Mouse (Mus musculus) large intestine, adult 2 months (tissue): ENCODE data around the gene Erv3. TPM values are rescaled to one million over a fixed set of nuclear protein-coding genes. Genes with fewer than 3 reads are reported as not detected.

Experiments
- DNase-seq: peaks from one replicate; pipeline ENCODE4 v3.0.0-alpha.2; 2012; ENCODE audit warnings: low read depth, low spot score
- WGBS: fragments of 180-500 bp; shearing (Covaris S2); methylation state at CpG from one replicate; pipeline ENCODE4 v1.1.7; 2018; 5-methylcytosine and 5-hydroxymethylcytosine counted together
- polyA plus RNA-seq: library from polyadenylated mRNA; depleted of rRNA; stranded (reverse); fragments of >200 nt; gene quantifications from 2 replicates; pipeline ENCODE4 v1.2.3, GENCODE M21; 2012; rRNA removed

Erv3 gene
- 0.03 TPM in 1 of 2 replicates, not detected in the other for polyA plus RNA-seq

DNA sequence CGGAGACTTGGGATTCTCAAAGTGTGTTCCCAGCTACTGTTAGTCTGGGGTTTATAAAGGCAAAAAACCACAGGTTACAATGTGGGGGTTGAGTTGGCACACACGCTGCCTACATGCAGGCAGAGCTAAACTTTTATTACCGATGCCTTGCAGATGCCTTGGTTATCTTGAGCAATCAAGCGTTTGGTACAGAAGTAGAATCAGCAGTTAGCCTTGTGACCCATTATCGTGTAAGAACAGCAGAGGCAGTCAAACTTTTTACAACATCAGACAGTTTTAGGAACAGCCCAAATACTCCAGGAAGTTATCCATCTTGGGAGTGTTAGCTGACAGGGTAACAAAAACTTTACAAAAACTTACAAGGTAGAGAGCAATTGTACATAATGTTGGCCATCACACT is at the start of gene Erv3:
Erv3 (minus strand) TSS at position 27 of the 400 bp plus-strand sequence.
- WGBS = 77% methylated on average over 5 of the region's 5 CpGs
- no peak for DNase-seq

DNA sequence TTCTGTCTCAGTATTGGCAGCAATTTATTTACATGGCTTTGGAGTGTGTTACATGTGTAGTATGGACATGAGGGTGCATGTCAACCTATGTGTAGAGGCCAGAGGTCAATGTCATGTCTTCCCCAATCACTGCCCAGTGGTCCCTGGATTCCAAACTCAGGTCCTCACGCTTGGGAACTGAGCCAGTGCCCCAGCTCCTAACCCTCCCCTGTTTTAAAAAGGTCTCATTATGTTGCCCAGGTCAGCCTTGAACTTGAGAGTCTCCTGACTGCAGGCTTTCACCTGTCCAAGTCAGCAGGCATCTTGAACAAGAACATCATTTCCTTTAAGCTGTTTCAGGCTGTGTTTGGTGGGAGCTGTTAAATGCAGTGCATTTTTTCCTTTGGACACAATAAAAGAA is 49.4 kb upstream of the Erv3 start:
- no peak for DNase-seq
- 90% methylated on average over 1 of the region's 1 CpGs for WGBS

DNA sequence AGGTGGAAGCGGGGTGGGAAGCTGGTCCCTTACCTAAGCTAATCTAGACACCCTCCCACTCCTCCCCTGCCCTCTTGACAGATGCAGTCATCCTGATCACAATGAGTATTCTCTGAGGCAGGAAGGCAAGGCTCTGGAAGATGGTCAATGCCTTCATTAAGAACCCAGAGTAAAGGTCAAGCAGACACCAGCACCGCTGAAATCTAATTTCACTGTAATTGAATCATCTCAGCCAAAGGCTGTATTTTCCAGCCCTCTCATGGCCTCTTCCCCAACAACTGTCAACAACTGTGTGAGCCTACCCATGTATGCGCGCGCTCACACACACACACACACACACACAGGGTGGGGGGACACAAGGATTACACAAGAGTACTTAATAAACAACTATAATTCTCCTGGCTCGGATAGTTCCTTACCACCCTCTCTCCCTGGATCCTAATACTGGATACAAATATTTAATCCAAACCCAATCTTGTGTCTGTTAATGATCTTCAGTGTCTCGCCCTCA is 48.9 kb upstream of the Erv3 start:
- no peak for DNase-seq
- WGBS = 69% methylated on average over 7 of the region's 7 CpGs

DNA sequence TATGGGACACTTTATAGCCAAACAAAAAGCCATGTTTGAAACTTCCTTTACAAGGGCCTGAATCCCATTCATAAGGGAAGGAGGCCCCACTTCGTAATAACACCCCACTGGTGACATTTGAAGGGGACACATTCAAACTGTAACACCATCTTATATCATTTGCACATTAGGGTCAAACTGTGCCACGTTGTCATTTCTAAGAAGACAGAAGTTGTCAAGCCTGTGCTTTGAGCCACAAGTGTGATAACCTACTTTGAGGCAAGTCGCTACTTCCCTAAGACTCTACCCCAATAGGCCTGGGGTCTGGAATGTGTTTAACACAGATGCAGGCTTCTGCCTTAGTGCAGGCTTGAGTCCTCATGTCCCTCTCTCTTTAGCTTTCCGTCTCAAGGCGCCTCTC is 47.8 kb upstream of the Erv3 start:
- DNase-seq = no peak
- 83% methylated on average over 5 of the region's 5 CpGs for WGBS

DNA sequence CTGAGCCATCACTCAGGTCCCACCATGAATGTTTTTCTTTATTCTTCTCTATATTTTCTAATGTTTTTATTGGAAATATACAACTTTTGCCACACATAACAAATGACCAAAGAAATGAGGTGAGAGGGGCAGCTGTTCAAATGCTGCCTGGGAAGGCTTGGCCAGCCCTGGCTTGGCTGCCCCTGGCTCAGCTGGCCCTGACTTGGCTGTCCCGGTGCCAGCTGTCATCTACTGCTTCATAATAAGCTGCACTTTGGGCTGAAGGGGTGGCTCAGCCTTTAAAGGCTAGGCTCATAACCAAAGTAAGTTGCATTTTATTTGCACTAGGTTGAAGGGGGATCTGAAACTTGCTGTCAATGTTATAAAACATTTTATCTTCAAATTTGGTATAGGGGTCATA is 47.3 kb upstream of the Erv3 start:
- DNase-seq = no peak
- WGBS = 34% methylated on average over 1 of the region's 1 CpGs

DNA sequence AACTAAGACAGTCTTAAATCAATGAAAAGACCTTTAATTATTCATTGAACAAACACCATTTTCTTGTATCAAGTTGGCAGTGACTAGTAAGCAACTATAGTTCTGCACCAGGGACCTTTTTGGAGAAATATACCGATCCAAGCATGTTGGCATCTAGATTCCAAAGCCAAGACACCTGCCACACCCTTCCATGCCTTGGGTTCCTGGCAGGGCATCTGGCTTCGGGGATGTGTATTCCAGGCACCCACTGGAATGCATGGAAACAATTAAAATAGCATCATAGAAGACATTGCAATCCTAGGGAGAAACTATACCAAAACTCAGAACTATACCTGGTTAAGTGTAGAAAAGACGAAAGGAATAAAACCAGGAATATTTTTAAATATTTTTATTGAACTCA is 46.7 kb upstream of the Erv3 start:
- WGBS = 85% methylated on average over 3 of the region's 3 CpGs
- DNase-seq = no peak

DNA sequence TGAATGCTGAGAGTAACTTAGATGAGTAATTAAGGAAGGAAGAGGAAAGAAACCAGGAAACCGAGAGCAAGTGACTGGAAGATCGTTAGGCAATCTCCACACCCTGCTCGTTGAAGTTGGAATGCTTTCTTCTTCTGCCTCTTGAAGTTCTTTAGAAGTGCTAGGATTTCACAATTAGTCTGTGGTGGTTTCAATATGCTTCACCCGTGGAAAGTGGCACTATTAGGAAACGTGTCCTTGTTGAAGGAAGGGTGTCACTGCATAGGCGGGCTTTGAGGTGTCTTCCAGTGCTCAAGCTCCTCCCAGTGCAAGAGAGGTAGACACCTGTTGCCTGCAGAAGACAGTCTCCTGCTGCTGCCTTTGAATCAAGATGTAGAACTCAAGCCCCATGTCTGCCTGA is 46.2 kb upstream of the Erv3 start:
- 29% methylated on average over 6 of the region's 6 CpGs for WGBS
- DNase-seq = no peak

DNA sequence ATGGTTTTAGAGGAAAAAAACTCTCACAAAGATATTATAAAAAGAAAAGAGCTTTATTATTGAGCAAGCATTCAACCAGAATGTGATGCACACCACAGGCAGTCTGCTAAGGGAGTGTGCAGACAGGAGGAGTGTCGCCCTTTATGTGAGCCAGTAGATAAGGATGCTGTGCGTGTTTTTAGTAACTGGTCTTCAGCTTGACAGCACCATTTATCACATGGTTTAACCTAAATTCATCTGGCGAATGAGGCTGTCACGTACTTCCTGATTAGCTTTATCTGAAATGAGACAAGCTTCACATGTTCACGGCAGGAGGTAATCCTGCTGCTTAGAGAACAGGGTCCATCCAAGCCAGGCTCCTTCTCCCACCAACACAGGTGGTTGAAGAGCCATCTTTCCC is 45.5 kb upstream of the Erv3 start:
- no peak for DNase-seq
- 82% methylated on average over 5 of the region's 5 CpGs for WGBS

DNA sequence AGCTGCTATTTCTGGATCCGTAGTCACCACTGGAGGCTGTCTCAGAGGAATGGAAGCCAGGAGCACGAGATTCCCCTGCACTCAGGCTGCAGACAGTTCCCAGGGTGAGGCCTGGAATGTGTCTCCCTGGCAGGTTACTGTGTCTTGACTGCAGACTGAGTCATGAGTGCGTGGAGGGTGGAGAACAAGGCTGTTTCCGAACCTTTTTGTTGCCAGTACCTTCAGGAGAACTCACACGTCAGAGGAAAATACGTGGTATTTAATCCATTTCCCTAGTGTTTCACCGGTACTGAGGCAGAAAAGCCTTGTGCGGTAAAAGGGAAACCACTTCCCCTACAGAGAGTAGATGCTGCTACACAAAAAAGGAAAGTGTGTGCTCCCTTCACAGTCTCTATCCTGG is 43.3 kb upstream of the Erv3 start:
- 32% methylated on average over 8 of the region's 8 CpGs for WGBS
- no peak for DNase-seq

DNA sequence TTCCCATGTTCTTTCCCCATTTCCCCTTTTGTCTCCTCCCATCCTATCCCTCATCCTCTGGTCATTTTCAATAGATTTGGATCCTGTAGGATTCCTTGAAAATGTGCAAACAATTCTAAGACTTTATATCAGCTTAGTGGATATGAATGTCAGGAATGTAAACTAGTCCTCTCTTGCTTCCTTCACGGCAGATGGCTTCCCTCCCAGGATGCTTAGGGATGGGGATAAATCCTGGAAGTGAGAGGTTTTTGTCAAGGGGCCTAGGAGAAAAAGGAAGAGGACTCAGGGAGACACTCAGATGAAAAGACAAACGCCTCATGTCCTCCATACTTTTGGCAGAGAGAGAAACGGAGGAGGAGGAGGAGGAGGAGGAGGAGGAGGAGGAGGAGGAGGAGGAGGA is 42.9 kb upstream of the Erv3 start:
- WGBS = 30% methylated on average over 3 of the region's 3 CpGs
- no peak for DNase-seq

DNA sequence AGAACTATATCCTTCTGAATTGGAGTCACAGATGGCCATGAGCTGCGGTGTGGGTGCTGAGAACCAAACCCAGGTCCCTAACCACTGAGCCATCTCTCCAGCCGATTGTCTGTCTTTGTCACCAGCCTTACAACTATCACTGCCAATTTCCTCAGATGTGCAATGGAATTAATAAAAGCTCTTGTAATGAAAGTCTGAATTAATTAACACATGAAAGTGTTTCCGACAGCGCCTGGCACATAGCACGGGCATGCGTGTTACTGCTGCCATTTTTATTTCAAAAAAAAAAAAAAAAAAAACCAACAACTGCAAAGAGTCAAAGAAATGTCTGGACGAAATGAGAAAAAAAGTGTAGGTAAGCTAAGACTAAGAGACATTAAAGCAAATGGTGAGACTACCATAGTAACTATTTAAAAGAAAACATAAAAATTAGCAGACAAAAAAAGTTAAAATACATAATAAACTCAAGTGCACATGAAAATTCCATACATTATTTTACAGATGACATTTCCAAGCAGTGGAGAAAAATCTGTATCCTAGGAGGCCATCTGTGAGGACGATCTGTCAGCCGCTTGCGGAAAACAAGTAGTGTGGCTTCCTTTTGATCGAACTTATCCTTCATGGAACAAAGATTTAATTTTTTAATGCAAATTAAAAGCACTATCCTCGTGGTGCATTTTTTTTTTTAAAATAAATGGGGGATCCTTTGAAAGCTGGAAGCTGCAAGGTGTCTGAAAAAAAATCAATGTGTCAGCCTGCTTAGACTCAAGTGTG is 38.0 kb upstream of the Erv3 start:
- WGBS = 89% methylated on average over 12 of the region's 12 CpGs
- DNase-seq = no peak

DNA sequence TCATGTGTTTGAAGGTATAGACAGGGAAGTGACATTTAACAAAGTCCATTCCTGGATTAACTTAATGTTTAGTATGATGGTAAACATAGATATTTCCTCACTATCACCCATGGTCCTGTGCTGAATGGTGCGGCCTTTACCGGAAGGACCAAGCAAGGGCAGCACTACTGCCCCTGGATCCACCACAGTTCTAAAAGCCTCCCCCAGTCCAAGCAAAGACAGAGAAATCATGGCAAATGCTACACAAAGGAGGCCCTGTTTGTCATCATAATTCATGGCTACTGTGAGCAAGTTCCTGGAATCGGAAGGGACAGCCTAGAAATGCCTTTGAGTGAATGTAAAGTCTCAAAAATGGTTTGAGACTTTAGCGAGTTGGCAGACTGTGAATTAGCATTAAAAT is 36.5 kb upstream of the Erv3 start:
- 91% methylated on average over 4 of the region's 4 CpGs for WGBS
- DNase-seq = no peak

DNA sequence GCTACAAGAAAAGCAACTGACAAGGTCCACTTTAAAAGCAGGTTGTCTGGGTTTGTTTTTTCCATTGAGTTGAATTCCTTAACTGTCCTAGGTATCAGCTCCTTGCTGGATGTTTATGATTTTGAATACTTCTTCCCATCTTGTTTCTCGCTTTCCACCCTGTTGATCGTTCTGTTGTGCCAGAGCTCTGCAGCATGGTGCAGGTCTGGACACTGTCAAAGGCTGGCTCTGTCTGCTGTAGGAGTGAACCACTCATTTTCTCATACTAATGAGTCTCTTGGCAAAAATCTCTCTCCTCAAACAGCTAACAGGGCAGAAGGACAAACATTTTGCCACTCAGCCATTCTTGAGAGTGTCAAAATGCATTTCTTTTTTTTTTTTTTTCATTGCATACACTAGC is 35.6 kb upstream of the Erv3 start:
- no peak for DNase-seq
- WGBS = 70% methylated on average over 2 of the region's 2 CpGs

DNA sequence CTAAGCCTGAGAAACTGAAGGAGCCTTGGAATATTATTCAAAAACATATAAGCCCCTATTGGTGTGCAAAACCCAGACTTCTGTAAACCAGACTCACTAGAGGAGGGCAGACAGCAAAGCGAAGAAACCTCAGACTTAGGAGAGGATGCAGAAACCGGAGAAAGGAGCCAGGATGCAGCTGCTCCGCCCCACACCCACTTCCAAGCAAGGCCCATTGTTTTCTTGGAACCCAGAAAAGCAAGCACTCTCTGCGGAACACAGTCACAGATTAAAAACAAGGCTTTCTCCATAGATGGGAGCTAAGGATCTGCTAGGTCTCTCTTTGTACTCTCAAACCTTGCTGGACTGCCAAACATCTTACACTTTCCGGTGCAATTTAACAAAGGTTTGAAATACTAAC is 33.0 kb upstream of the Erv3 start:
- 45% methylated on average over 5 of the region's 5 CpGs for WGBS

DNA sequence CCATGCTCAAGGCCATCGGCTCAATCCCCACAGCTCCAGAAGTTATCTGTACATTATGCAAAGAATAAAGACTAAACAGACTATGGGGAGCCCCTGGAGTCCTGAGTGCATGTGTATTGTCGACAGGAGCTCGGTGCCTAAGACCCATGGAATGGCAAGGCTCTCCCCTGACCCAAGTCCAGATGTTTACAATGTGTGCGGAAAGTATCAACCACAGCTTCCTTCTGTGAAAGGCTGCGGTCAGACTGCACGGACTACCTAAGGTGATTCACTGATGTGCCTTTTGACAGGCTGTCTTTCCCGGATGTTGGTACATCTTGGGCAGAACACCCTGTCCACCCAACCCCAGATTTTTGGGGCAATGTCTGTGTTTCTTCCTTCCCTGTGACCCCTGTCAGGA is 28.7 kb upstream of the Erv3 start:
- WGBS = 58% methylated on average over 7 of the region's 7 CpGs

More for the DNA sequence above, 33.0 kb upstream of the Erv3 start:
- no peak for DNase-seq

DNA sequence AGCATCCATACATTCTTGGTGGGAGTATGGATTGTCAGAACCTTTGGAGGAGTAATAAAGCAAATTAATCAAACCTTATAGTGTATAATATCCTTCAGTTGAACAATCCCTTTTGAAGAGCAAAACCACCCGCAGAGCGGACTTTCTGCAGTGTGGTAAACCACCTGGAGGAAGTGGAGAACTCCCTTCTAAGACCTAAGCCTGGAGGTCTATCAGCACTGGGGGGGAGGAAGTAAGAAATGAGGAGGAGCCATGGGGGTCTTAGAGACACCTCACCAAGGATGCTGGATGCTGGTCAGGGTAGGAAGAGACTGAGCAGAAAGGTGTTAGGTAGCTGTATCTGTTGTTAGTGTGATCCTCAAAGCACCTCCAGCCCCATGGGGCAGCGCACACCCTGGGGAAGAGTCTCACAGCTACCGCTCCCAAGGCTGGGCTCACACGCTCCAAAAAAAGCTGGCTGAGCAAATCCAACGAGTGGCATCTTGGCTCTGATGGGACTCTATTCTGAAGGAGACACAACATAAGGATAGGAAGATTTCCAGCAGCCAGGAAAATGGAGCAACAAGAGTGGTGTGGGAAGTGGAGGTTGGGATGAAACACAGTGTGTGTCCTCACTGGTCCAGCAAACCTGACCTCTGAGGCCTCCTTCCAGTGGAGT is 27.1 kb upstream of the Erv3 start:
- 84% methylated on average over 6 of the region's 6 CpGs for WGBS
- DNase-seq = no peak

More for the DNA sequence above, 28.7 kb upstream of the Erv3 start:
- no peak for DNase-seq

DNA sequence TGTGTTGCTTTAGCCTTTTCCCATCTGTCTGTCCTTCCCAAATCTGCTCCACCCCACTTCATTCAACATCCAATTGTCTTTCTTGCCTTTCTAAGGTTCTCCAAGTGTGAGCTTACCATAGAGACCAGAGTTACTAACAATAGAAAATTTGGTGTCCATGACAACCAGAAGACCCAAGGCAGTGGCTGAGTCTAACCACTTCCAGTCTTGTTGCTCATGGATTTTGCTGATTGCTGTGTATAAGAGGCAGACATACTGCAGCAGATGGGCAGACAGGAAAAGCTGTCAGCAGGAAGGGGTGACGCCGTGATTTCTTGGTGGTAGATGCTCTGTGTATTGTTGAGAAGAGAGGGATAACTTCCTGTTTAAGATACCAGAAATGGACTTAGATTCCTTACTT is 23.6 kb upstream of the Erv3 start:
- 56% methylated on average over 2 of the region's 2 CpGs for WGBS
- no peak for DNase-seq

DNA sequence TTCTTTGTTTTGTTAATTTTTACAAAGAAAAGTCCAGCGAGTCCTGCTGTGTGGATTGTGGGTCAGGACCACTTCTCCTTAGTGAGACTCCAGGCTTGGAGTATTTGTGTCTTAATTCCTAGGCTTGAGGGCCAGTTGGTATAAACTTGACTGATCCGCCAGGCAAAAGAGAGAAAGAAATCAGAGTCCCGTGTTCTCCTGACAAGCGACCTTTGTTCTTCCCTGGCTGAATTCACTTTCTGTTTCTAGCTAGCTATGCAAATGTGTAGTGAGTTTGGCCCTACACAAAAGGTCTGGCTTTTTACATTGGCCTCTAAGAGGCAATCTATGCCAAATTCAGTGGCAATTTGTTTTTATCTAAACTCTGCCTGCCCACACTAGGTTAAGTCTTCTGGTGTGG is 22.2 kb upstream of the Erv3 start:
- peak; percentile 22 for DNase-seq
- 40% methylated on average over 4 of the region's 4 CpGs for WGBS

DNA sequence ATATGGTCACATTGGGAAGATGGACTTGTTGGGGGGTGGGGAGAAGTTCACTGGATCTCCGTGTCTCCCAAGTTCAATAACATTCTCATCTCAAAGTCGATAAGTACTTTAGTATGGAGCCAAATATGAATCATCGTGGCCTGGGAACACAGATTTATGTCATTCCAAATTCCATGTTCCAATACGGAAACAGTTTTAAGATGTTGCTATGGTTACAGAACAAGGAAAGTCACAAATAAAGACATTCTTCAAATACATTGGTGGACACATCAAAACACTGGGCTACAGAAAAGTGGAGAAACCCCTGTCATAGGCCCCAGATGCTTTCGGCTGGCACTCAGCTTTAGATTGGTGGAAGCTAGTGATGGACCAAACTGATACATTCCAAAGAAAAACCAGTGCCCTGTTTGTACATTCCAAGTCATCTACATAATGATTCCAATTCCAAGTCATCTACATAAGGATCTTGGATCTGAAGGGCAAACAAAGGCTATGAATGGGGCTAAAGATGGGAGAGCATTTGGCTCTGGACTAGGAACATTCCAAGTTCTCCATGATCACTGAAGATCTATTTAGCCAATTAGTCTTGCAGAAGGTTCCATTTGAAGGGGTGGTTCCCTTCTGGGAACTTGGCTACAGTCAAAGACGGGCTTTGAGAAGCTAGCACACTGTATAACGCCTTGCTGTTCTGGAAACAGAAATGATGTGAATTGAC is 17.2 kb upstream of the Erv3 start:
- WGBS = 77% methylated on average over 7 of the region's 7 CpGs

DNA sequence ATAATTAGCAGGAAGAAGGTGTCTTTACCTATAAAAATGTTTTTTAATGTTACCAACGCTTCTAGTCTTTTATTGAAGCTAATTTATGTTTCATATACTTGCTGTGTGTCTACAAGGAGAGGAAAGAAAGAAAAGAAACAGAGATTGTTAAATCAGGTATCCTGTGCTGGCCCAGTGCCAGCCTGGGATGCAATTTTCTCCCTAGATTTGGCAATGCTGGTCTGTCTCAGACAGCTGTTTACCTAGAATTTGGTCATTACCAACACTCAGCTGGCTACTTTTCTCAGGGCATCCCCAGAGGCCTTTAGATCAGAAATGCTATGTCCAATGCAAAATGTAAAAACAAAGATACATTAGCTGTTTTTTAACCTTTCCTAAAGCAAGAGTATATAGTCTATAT is 13.8 kb upstream of the Erv3 start:
- no peak for DNase-seq
- WGBS = 35% methylated on average over 1 of the region's 1 CpGs

More for the DNA sequence above, 17.2 kb upstream of the Erv3 start:
- DNase-seq = no peak

DNA sequence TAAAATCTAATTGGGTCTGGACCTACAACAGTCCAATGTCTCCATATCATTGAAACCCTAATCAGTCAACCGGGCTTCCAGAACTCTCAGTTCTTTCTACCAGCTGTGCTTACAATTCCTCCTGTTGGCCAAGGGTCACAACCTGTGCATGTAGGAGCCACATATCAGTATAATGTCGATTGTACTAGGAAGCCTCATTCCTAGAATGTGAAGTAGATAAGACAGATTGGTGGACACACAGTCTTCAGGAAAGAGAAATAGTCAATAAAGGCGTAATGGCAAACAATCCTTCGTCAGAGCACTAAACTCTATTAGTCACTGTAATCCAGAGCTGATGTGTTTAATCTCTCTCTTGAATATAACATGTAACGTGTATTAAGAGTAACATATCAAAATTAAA is 9.4 kb upstream of the Erv3 start:
- DNase-seq = no peak
- 57% methylated on average over 5 of the region's 5 CpGs for WGBS
